Mouse (Mus musculus) E14TG2a.4 (cell line): ENCODE results near the gene Zc3hav1.

ENCODE experiments used
- CTCF ChIP-seq: conservative IDR thresholded peaks from 2 replicates; pipeline ENCODE4 v1.5.1; 2014; ENCODE audit warnings: low read length
- POU5F1 ChIP-seq: IDR thresholded peaks from 2 replicates; pipeline ENCODE4 v1.6.1; 2014; ENCODE audit warnings: low read length, borderline replicate concordance

DNA sequence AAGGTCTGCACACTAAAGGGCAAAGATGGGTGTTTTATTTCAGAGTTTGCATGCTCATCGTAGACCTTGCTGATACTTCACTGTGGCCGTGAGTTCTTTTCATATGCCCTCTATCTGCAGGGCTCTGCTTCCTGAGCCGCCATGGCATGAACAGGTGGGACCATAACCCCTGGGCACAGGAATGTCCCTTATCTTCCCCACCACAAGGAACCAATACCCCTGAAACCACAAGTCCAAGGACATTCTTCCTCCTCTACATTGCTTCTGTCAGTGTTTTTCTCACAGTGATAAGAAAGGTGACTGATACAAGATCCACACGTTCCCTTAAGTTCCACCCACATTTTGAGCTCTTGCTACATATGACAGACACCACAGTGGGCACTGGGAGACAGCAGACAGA, 97.6 kb downstream of the Zc3hav1 start:
- TF ChIP-seq CTCF (no peak), POU5F1 (no peak)
